Mouse (Mus musculus): ENCODE data around the gene Borcs5. TPM values are rescaled to one million over a fixed set of nuclear protein-coding genes. Genes with fewer than 3 reads are reported as not detected.

The Borcs5 gene
- polyA plus RNA-seq, 1 experiment from 2014 or later, result 18.2 TPM

- no peak overlapping the region for H3K4me2 ChIP-seq (replicated peaks; ENCODE audit: low read depth, low read length)
- WGBS, result 63% methylated on average over 4 of the region's 4 CpGs
- H3K27me3 ChIP-seq (ENCODE audit: control insufficient read depth, insufficient read depth, low read length), result no peaks in the 10 kb centered on the region
- no peak overlapping the region for H3K27ac ChIP-seq (ENCODE audit: low read depth, low read length)
- peaks cover 4% of the 10 kb centered on the region; the same call in 1 of the 2 replicates for H3K4me1 ChIP-seq (ENCODE audit: control insufficient read depth, insufficient read depth, low read length)
- H3K4me3 ChIP-seq (ENCODE audit: low read length), result no peak overlapping the region
- H3K9me3 ChIP-seq (ENCODE audit: control insufficient read depth, low read length), result no peaks in the 10 kb centered on the region
- no peak for ATAC-seq (ENCODE audit: low FRiP score, low TSS enrichment)
- no peak overlapping the region for H3K9ac ChIP-seq (ENCODE audit: low read depth, low read length)
- H3K36me3 ChIP-seq (ENCODE audit: control insufficient read depth, insufficient read depth, low read length), result no peaks in the 10 kb centered on the region
These were observed 2.8 kb upstream of the Borcs5 start for GRCm38 (mm10) chr6:134636476-134636875.

DNA sequence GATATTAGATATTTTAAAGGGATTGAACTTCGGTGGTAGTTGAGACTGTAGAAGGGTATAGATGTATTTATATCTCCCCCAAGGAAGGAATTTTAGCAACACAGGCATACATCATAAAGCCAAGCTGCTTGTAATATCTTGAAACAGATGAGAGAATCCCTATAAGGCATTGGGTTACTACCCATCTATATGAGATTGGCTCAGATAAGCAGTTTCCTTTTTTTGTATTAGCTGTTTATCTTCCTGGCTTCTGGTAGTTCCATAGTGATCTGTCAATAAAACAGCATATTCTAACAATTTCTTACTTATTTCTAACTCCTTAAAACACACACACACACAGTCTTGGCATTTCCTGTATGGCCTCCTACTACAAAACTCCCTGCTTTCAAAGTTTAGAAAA lies 590 bp downstream of the Borcs5 start:
- no peaks in the 10 kb centered on the region for H3K36me3 ChIP-seq (ENCODE audit: control insufficient read depth, insufficient read depth, low read length)
- no peak overlapping the region for H3K27ac ChIP-seq (ENCODE audit: low read depth, low read length)
- no peak overlapping the region for H3K9ac ChIP-seq (ENCODE audit: low read depth, low read length)
- H3K4me1 ChIP-seq (ENCODE audit: control insufficient read depth, insufficient read depth, low read length), result no peaks in the 10 kb centered on the region
- WGBS, result 95% methylated on average over 1 of the region's 1 CpGs
- no peaks in the 10 kb centered on the region for H3K9me3 ChIP-seq (ENCODE audit: control insufficient read depth, low read length)
- no peak overlapping the region for H3K4me2 ChIP-seq (replicated peaks; ENCODE audit: low read depth, low read length)
- H3K4me3 ChIP-seq (ENCODE audit: low read length), result no peak overlapping the region
- no peak for ATAC-seq (ENCODE audit: low FRiP score, low TSS enrichment)
- no peaks in the 10 kb centered on the region for H3K27me3 ChIP-seq (ENCODE audit: control insufficient read depth, insufficient read depth, low read length)

GRCm38 (mm10) chr6:134640485-134641475 lies 1.5 kb downstream of the Borcs5 start:
- peak; percentile 99 for ATAC-seq (ENCODE audit: low FRiP score, low TSS enrichment)
- H3K4me3 ChIP-seq (ENCODE audit: low read length), result peak overlapping the region; percentile 70
- no peaks in the 10 kb centered on the region for H3K36me3 ChIP-seq (ENCODE audit: control insufficient read depth, insufficient read depth, low read length)
- peak overlapping the region; percentile 59 for H3K4me2 ChIP-seq (replicated peaks; ENCODE audit: low read depth, low read length)
- H3K27ac ChIP-seq (ENCODE audit: low read depth, low read length), result no peak overlapping the region
- H3K27me3 ChIP-seq (ENCODE audit: control insufficient read depth, insufficient read depth, low read length), result no peaks in the 10 kb centered on the region
- no peaks in the 10 kb centered on the region for H3K9me3 ChIP-seq (ENCODE audit: control insufficient read depth, low read length)
- 2% methylated on average over 65 of the region's 65 CpGs for WGBS
- H3K9ac ChIP-seq (ENCODE audit: low read depth, low read length), result peak overlapping the region; percentile 76
- no peaks in the 10 kb centered on the region for H3K4me1 ChIP-seq (ENCODE audit: control insufficient read depth, insufficient read depth, low read length)

DNA sequence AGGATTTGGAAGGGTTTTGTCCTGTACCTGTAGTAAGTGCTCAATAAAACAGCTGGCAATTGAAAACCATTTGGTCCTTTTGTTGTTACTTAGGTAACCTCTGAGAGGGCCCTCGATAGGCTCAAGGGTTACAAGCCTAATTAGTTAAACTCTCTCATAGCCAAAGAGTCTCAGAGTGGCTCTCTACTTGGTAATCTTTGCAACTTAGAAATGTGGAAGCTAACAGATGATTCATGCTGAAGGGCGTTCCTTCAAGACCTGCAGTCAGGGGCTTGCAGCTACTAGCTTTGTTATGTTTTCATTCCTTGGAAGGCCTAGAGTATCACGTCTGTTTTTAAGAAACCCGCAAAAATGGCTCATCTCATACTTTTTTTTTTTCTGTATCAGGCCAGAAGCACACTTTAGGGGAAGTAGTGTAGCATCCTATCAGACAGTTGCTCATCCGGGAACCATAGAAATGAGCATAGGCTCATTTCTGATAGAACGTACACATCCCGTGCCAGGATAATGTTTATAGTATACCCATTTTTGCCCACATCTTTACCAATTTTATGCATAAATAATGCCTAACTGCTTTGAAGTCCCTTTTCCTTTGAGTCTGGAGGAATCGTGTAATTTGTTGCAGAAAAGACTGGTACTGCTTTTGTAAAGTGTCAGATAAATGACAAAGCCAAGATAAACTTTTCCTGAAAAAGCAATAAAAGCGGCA lies 2.6 kb downstream of the Borcs5 start:
- no peak for ATAC-seq (ENCODE audit: low FRiP score, low TSS enrichment)

GRCm38 (mm10) chr6:134643296-134643695 lies 4.0 kb downstream of the Borcs5 start:
- Histone ChIP-seq H3K4me1 (ENCODE audit: control insufficient read depth, insufficient read depth, low read length) (no peaks in the 10 kb centered on the region), H3K36me3 (ENCODE audit: control insufficient read depth, insufficient read depth, low read length) (no peaks in the 10 kb centered on the region), H3K9ac (ENCODE audit: low read depth, low read length) (no peak overlapping the region), H3K9me3 (ENCODE audit: control insufficient read depth, low read length) (no peaks in the 10 kb centered on the region), H3K27ac (ENCODE audit: low read depth, low read length) (no peak overlapping the region), H3K4me3 (ENCODE audit: low read length) (no peak overlapping the region), H3K4me2 (replicated peaks; ENCODE audit: low read depth, low read length) (no peak overlapping the region), H3K27me3 (ENCODE audit: control insufficient read depth, insufficient read depth, low read length) (no peaks in the 10 kb centered on the region)
- 94% methylated on average over 5 of the region's 5 CpGs for WGBS
- no peak for ATAC-seq (ENCODE audit: low FRiP score, low TSS enrichment)

More for the DNA sequence above, 2.6 kb downstream of the Borcs5 start:
- peak overlapping the region; percentile 59 for H3K4me2 ChIP-seq (replicated peaks; ENCODE audit: low read depth, low read length)
- 67% methylated on average over 9 of the region's 9 CpGs for WGBS
- no peaks in the 10 kb centered on the region for H3K36me3 ChIP-seq (ENCODE audit: control insufficient read depth, insufficient read depth, low read length)
- no peak overlapping the region for H3K9ac ChIP-seq (ENCODE audit: low read depth, low read length)
- no peak overlapping the region for H3K27ac ChIP-seq (ENCODE audit: low read depth, low read length)
- no peaks in the 10 kb centered on the region for H3K27me3 ChIP-seq (ENCODE audit: control insufficient read depth, insufficient read depth, low read length)
- no peaks in the 10 kb centered on the region for H3K4me1 ChIP-seq (ENCODE audit: control insufficient read depth, insufficient read depth, low read length)
- no peaks in the 10 kb centered on the region for H3K9me3 ChIP-seq (ENCODE audit: control insufficient read depth, low read length)
- H3K4me3 ChIP-seq (ENCODE audit: low read length), result peak overlapping the region; percentile 70

- 95% methylated on average over 6 of the region's 6 CpGs for WGBS
- Histone ChIP-seq H3K4me2 (replicated peaks; ENCODE audit: low read depth, low read length) (no peak overlapping the region), H3K9ac (ENCODE audit: low read depth, low read length) (no peak overlapping the region), H3K27me3 (ENCODE audit: control insufficient read depth, insufficient read depth, low read length) (no peaks in the 10 kb centered on the region), H3K4me3 (ENCODE audit: low read length) (no peak overlapping the region), H3K36me3 (ENCODE audit: control insufficient read depth, insufficient read depth, low read length) (no peaks in the 10 kb centered on the region), H3K4me1 (ENCODE audit: control insufficient read depth, insufficient read depth, low read length) (no peaks in the 10 kb centered on the region), H3K9me3 (ENCODE audit: control insufficient read depth, low read length) (no peaks in the 10 kb centered on the region), H3K27ac (ENCODE audit: low read depth, low read length) (no peak overlapping the region)
- no peak for ATAC-seq (ENCODE audit: low FRiP score, low TSS enrichment)
These were observed 7.5 kb downstream of the Borcs5 start for GRCm38 (mm10) chr6:134646835-134647234.

- Histone ChIP-seq H3K4me1 (ENCODE audit: control insufficient read depth, insufficient read depth, low read length) (no peaks in the 10 kb centered on the region), H3K36me3 (ENCODE audit: control insufficient read depth, insufficient read depth, low read length) (no peaks in the 10 kb centered on the region), H3K9ac (ENCODE audit: low read depth, low read length) (no peak overlapping the region), H3K4me3 (ENCODE audit: low read length) (no peak overlapping the region), H3K27ac (ENCODE audit: low read depth, low read length) (no peak overlapping the region), H3K4me2 (replicated peaks; ENCODE audit: low read depth, low read length) (no peak overlapping the region), H3K9me3 (ENCODE audit: control insufficient read depth, low read length) (no peaks in the 10 kb centered on the region), H3K27me3 (ENCODE audit: control insufficient read depth, insufficient read depth, low read length) (no peaks in the 10 kb centered on the region)
- ATAC-seq (ENCODE audit: low FRiP score, low TSS enrichment), result no peak
- 31% methylated on average over 5 of the region's 5 CpGs for WGBS
These were observed 8.3 kb downstream of the Borcs5 start for GRCm38 (mm10) chr6:134647621-134648020.

DNA sequence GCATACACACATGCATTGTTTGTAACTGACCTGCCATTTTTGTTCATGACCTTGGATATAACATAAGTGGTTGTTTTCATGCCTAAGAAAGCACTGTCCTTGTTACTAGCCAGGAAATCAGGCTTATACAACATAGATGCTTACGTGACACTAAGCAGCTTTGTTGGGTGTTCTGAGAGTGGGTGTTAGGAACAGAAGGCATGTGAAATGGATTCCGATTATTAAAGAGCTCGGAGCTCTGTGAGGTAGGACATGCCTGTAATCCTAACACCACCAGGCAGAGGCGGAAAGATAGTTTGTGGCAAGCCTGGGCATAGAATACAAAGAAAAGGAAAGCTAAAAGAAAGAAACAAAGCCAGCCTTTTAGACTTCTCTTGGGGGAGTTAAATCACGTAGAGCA lies 9.0 kb downstream of the Borcs5 start:
- H3K9me3 ChIP-seq (ENCODE audit: control insufficient read depth, low read length), result no peaks in the 10 kb centered on the region
- 84% methylated on average over 5 of the region's 5 CpGs for WGBS
- no peak overlapping the region for H3K4me3 ChIP-seq (ENCODE audit: low read length)
- ATAC-seq (ENCODE audit: low FRiP score, low TSS enrichment), result no peak
- H3K4me2 ChIP-seq (replicated peaks; ENCODE audit: low read depth, low read length), result no peak overlapping the region
- H3K27ac ChIP-seq (ENCODE audit: low read depth, low read length), result no peak overlapping the region
- no peaks in the 10 kb centered on the region for H3K27me3 ChIP-seq (ENCODE audit: control insufficient read depth, insufficient read depth, low read length)
- H3K4me1 ChIP-seq (ENCODE audit: control insufficient read depth, insufficient read depth, low read length), result no peaks in the 10 kb centered on the region
- no peaks in the 10 kb centered on the region for H3K36me3 ChIP-seq (ENCODE audit: control insufficient read depth, insufficient read depth, low read length)
- no peak overlapping the region for H3K9ac ChIP-seq (ENCODE audit: low read depth, low read length)

DNA sequence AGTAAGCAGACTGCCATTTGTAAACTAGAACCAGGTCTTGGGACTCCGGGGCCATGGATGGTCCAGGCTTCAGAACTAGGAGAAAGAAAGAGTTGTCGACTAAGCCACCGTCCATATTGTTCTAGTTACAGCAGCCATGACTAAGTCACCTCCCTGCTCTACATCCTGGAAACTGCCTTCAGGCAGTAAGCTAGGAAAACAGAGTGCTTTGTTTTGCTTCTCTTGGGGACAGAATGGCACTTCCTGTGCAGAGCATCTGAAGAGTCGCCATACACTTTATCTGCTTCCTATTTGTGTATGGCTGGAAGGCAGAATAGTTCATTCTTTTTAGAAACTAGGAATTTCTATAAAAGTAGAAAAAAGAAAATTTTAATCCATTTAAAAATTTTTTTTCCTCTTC lies 17.2 kb downstream of the Borcs5 start:
- Histone ChIP-seq H3K27ac (ENCODE audit: low read depth, low read length) (no peak overlapping the region), H3K9ac (ENCODE audit: low read depth, low read length) (no peak overlapping the region), H3K4me3 (ENCODE audit: low read length) (no peak overlapping the region), H3K4me2 (replicated peaks; ENCODE audit: low read depth, low read length) (no peak overlapping the region), H3K4me1 (ENCODE audit: control insufficient read depth, insufficient read depth, low read length) (no peaks in the 10 kb centered on the region), H3K27me3 (ENCODE audit: control insufficient read depth, insufficient read depth, low read length) (no peaks in the 10 kb centered on the region), H3K36me3 (ENCODE audit: control insufficient read depth, insufficient read depth, low read length) (no peaks in the 10 kb centered on the region), H3K9me3 (ENCODE audit: control insufficient read depth, low read length) (no peaks in the 10 kb centered on the region)
- no peak for ATAC-seq (ENCODE audit: low FRiP score, low TSS enrichment)
- 65% methylated on average over 4 of the region's 4 CpGs for WGBS

Measured in kidney, embryonic 14.5 days (tissue).